Mouse (Mus musculus) adrenal gland, adult 18-20 months (tissue): ENCODE measurements around the gene Specc1l. TPM values are rescaled to one million over a fixed set of nuclear protein-coding genes. Genes with fewer than 3 reads are reported as not detected.
A peak's percentile ranks its signal among the peaks of the same experiment; 100 is the strongest.

Experiments
- DNase-seq, 2 experiments: peaks; one replicate each; pipeline ENCODE4 v3.0.0; 2021 to 2022; ENCODE audit warnings: low spot score in 2 of 2
- total RNA-seq, 2 experiments: library from RNA; stranded (reverse); gene quantifications; 1 replicate in 1 of 2; 2 replicates in 1 of 2; pipeline ENCODE4 v1.2.3; 2021

Gene Specc1l
- total RNA-seq, 2 experiments from 2014 or later, result 51.8 to 56.0 TPM

- no peak for DNase-seq
These were observed 102.5 kb downstream of the Specc1l start for GRCm38 (mm10) chr10:75314190-75314980.

- DNase-seq, result no peak
These were observed 103.9 kb downstream of the Specc1l start for GRCm38 (mm10) chr10:75315756-75316155.

GRCm38 (mm10) chr10:75316472-75316871 lies 104.6 kb downstream of the Specc1l start:
- no peak for DNase-seq

- DNase-seq, result no peak
These were observed 104.8 kb downstream of the Specc1l start, which contains the start of gene Adora2a for GRCm38 (mm10) chr10:75316872-75316907. TSS of gene Adora2a (plus strand) at chr10:75316877.

- peak; percentile 69 to 81 for DNase-seq
These were observed 105.3 kb downstream of the Specc1l start for GRCm38 (mm10) chr10:75316908-75317761.

- DNase-seq, result no peak
These were observed 106.3 kb downstream of the Specc1l start for GRCm38 (mm10) chr10:75318206-75318605.

- DNase-seq, result no peak
These were observed 108.4 kb downstream of the Specc1l start for GRCm38 (mm10) chr10:75320321-75320720.

- DNase-seq, result no peak
These were observed 111.1 kb downstream of the Specc1l start for GRCm38 (mm10) chr10:75322966-75323365.

GRCm38 (mm10) chr10:75323986-75324385 lies 112.1 kb downstream of the Specc1l start:
- no peak for DNase-seq

- DNase-seq, result no peak
These were observed 112.5 kb downstream of the Specc1l start for GRCm38 (mm10) chr10:75324391-75324790.

- no peak for DNase-seq
These were observed 113.9 kb downstream of the Specc1l start for GRCm38 (mm10) chr10:75325821-75326220.

GRCm38 (mm10) chr10:75326553-75326952 lies 114.7 kb downstream of the Specc1l start:
- peak in 1 of 2 experiments; percentile 53 for DNase-seq

- no peak for DNase-seq
These were observed 115.2 kb downstream of the Specc1l start for GRCm38 (mm10) chr10:75327081-75327480.

- DNase-seq, result no peak
These were observed 116.4 kb downstream of the Specc1l start for GRCm38 (mm10) chr10:75328201-75328704.

GRCm38 (mm10) chr10:75332268-75332667 lies 120.4 kb downstream of the Specc1l start:
- DNase-seq, result no peak

- DNase-seq, result no peak
These were observed 121.4 kb downstream of the Specc1l start for GRCm38 (mm10) chr10:75333176-75333776.

- no peak for DNase-seq
These were observed 122.3 kb downstream of the Specc1l start for GRCm38 (mm10) chr10:75334175-75334574.

- DNase-seq, result no peak
These were observed 123.2 kb downstream of the Specc1l start for GRCm38 (mm10) chr10:75335075-75335474.

GRCm38 (mm10) chr10:75337231-75337630 lies 125.4 kb downstream of the Specc1l start:
- DNase-seq, result no peak

- DNase-seq, result no peak
These were observed 127.0 kb downstream of the Specc1l start for GRCm38 (mm10) chr10:75338852-75339251.

GRCm38 (mm10) chr10:75339377-75339776 lies 127.5 kb downstream of the Specc1l start:
- DNase-seq, result no peak

- DNase-seq, result no peak
These were observed 130.1 kb downstream of the Specc1l start for GRCm38 (mm10) chr10:75341936-75342335.
